Mouse (Mus musculus): ENCODE data around the gene H6pd.

The H6pd gene

DNA sequence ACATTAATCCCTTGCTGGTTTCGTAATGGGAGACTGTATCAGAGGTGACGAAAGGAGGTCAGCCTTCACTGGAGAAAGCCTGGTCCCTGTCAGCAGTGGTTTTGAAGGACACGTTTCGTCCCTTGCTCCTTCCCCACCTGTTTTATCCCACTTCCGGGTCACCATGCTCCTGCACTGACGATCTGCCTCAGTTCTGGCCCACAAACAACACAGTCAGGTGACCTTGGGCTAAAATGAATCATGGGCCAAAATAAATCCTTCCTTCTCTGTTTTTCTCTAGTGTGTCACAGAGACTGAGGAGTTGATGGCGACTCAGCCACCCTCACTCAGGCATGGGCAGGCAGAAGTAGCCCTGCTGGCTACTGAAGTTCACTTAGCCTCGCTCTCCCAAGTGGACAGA lies 33.5 kb downstream of the H6pd start:
- no peak for DNase-seq

DNA sequence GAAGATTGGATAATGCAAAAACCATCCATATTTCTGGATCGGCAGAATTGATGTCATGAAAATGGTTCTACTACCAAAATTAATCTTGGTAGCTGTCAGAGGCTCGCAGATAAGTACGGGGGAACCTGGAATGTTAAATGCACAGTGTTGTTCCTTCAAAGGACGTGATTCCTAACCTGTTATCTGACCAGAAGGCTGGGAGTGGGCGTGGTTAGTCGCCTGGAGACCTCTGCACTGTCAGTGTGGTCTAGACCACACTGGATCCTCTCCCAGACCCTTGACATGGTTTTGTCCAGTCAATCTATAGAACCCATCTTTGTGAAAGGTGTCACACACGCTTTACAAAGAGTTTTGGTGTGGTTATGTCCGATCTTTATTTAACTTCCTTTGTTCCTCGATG lies 37.4 kb downstream of the H6pd start:
- no peak for DNase-seq

DNA sequence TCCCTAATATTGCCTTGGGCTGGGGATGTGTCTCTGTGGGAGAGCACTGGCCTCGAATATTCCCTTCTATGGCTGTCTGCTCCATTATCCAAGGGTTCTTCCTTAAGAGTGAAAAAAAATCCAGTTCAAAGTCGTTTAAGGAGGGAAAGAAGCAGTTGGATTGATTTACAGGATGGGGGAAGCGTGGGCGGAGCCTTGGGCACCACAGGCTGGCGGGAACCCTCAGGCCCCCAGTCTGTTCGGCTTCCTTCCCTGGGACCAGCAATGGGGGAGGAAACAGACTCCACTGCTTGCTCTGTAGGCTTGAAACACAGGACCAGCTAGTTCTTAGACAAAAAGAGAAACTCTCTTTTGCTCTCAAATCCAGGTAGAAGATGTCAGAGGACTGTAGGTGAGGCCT lies 40.3 kb downstream of the H6pd start:
- no peak for DNase-seq

DNA sequence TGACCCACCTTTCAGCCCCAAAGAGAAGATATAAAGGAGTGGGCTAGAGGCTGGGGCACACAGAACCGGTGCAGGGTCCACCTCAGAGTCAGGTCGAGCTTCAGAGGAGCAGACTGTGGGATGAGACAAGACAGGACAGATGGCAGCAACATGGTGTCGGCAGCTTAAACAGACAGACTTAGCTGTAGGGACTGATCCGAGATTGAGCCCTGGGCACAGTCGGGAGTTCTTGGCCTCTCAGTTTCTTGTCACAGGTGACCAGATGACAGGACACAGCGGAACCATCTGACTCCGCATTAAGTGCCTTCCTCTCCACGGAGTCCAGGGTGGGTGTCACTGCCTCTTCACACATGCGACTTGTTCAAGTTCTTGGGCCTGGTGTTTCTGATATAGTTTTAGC lies 41.9 kb downstream of the H6pd start:
- no peak for DNase-seq

DNA sequence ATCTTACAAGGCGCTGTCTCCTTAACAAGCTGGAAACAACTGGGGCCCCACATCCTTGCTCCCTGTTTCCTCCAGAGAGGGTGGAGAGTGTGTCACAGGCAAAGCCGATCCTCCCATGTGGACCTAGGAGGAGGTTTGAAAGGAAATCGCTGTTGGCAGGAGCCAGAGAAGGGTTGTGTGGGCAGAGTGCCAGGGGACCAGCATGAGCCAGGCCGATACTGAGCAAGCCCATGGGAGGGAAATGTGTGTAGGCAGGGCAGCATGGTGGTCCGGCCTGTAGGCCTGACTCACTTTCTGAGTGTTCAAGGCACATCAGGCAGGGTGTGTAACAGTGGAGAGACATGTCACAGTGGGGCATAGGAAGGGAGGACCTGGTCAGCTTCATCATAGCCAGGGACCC lies 42.6 kb downstream of the H6pd start:
- peak; percentile 85 to 87 for DNase-seq

- no peak for DNase-seq
These were observed 43.2 kb downstream of the H6pd start for GRCm38 (mm10) chr4:149965672-149966071.

GRCm38 (mm10) chr4:149965242-149965641 lies 43.6 kb downstream of the H6pd start:
- no peak for DNase-seq

GRCm38 (mm10) chr4:149964770-149965169 lies 44.1 kb downstream of the H6pd start:
- no peak for DNase-seq

DNA sequence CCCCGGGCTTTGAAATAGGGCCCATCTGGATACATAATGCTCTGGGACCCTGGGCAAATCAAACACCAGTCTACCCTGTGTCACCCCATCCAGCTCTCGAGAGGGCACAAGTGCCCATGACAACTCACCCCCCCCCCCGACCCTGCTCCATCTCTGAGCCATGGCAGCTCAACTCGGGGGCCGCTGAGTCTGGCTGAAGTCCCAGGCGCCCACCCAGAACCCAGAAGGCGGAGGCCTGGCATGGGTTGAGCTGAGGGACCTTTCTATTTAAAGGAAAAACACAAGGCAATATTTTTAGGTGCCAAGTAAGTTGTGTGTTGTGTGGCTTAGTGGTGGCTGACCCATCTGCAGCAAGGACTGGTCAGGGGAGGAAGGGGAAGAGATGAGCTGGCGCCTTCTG lies 44.5 kb downstream of the H6pd start:
- no peak for DNase-seq

DNA sequence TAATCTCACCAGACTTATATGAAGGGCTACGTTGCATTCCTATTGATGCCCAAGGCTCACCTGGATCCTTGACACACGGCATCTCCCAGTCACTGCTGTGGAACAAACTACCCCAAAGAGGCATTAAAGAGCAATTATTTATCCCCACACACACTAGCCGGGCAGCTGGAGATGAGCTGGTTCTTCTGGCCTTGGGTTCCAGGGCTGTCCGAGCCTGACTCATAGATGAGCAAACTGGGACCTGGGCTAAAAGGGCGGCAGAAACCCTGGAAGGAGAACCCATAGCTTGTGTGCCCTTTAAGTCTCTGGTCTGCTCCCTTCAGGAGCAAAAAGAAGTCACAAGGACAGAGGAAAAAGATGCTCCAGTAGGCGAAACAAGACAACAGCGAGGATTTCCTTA lies 48.4 kb downstream of the H6pd start:
- DNase-seq = no peak

- no peak for DNase-seq
These were observed 49.0 kb downstream of the H6pd start for GRCm38 (mm10) chr4:149959816-149960215.

- peak; percentile 74 to 90 for DNase-seq
These were observed 50.3 kb downstream of the H6pd start for GRCm38 (mm10) chr4:149958566-149958965.

DNA sequence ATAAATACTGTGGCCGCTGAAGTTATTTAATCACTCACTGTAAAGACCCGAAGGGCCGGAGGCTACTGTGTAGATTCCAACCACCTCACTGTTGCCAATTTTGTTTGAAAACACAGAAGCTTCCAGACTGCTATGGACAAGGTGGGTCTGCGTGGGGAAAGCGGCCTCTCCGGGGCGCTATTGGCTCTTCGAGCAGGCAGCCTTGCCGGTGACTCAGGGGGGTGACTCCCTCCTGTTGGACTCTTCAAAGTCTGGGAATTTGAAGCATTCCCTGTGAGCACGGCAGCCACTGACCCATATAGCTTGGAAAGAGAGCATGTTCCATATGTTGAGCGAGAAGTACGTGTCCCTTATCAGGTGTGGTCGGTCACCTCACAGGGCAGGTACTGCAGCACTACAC lies 52.8 kb downstream of the H6pd start:
- DNase-seq = no peak

DNA sequence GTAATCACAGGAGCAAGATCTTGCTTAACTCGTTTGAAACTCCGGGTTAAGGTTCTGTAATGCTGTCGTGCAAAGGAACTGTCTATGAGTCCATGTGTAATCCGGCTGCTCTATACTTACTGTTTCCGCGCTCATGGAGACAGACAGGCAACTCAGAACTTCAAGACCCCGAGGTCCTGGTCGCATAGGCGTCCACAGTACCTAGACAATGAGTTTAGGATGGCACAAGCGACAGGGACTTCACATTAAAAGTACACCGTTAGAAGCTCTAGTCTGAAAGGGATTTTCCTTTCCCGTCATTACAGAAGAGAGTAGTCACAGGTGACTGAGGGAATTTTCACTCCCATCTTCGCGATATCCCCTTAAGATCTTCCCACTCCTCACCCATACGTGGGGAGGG lies 53.2 kb downstream of the H6pd start:
- DNase-seq = no peak

GRCm38 (mm10) chr4:149954893-149955439 lies 53.9 kb downstream of the H6pd start, which contains the start of gene Spsb1:
Spsb1 (minus strand) TSS chr4:149955043.
- DNase-seq = peak; percentile 98 to 99

DNA sequence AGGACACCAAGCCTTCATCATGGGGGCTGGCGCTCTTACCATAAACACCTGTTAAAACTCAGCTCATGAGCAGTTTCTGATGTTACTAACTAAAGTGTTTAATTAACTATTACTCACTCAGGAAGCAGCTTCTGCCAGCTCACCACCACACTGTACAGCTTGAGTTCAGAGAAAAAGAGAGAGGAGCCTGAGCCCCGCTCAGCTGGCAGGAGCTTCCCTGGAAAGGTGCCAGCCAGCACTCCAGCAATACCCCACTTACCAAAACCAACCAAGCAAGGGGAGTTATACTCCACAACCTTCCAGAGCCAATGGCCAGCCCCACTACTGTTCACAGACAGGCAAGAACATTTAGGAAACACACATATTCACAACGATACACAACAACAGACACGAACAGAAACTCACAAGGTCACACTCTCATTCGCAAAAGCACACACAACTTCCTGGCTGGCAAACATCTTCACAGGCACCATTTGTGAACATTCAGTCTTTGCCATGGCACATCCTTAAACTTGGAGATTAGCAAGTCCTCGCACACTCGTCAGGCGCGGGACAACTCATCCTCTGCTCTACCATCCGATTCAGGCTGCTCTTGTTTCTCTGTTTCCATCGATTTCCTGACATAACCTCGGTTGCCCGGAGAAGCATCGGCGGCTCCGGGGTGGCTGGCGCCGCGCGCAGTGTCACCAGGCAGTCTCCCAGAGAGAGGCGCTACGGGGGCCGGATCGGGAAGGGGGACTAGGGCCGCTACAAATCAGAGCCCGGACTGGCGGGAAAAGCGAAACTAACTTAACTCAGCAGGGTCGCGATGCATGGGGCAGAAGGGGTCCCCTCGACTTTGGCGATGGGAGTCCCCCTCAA lies 55.0 kb downstream of the H6pd start:
- peak; percentile 60 to 72 for DNase-seq

GRCm38 (mm10) chr4:149952201-149952600 lies 56.6 kb downstream of the H6pd start:
- no peak for DNase-seq

DNA sequence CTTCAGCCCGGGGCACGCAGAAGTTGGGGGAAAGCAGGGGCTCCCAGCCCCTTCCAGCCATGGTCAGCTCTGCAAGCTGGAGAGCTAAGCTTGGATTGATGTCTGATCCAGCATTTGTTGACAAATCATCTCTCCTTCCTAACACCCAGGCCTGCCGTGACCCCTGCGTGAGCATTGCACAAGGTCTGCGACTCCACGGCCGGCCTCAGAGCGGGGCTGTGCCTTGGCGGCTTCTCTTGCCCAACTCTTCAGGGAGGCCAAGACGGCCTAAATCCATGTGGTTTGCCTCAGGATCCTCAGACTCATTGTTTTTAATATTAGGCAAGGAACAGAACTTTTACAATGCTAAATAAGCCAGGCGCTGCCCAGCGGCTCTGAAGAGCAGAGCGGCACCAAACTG lies 57.6 kb downstream of the H6pd start:
- DNase-seq = no peak

DNA sequence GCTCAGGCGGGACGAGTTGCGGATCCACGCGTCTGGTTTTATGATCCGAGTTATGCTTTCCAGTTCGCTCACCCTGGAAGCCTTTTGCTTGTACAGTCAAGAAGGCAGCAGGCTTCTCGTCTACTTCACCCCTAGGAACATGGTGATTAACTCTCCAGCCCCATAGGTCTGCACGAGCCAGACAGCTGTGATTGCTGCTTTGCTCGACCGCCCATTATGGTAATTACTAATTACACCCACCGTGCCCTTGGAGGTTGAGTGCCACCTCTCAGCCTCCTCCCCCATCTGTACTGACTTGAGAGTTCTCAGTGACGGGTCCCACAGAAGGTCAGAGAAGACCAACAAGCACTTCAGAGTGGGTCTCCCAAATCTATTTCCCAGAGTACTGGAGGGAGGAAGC lies 59.1 kb downstream of the H6pd start:
- no peak for DNase-seq

- no peak for DNase-seq
These were observed 60.7 kb downstream of the H6pd start for GRCm38 (mm10) chr4:149948119-149948518.

GRCm38 (mm10) chr4:149947396-149947795 lies 61.4 kb downstream of the H6pd start:
- DNase-seq = no peak

DNA sequence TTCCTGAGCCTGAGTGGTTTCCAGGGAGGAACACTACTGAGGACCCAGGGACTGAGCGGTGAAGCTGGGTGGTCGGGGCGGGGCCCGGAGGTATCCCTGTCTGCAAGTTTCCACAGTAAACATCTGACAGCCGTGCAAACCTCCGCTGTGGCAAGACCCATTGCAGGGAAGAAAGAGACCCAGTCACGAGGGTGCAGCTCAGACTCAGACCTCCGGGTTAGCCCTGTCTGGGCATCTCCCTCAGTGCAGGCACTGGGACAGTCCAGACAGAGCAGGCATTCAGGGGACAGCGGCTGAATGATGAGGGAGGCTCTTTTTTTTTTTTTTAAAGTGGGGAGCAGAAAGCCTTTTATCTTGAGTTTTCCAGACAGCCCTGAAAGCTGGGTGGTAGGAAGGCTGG lies 63.6 kb downstream of the H6pd start:
- DNase-seq = no peak

GRCm38 (mm10) chr4:149944214-149944613 lies 64.6 kb downstream of the H6pd start:
- no peak for DNase-seq

All from kidney, postnatal 25 days (tissue).